Mouse (Mus musculus): ENCODE measurements at regions not wholly inside any gene's neighbourhood (a gene's known extent, or its start where the extent isn't known, plus 50 kb on each side); places are given as distances from the start of the nearest gene placed in this dataset.

- TF ChIP-seq CTCF (IDR thresholded peaks at IDR 0.05; ENCODE audit: borderline replicate concordance, control insufficient read depth, extremely low read depth, insufficient read depth, low read length, poor library complexity) (no peak), POLR2A (IDR thresholded peaks at IDR 0.05; ENCODE audit: control insufficient read depth, extremely low read depth, insufficient read depth, low read length, poor library complexity) (no peak)
Measured at GRCm38 (mm10) chr3:133750061-133750460, 205.1 kb upstream of the Tet2 start.

Data from thymus, adult 2 months (tissue).